Mouse (Mus musculus): Measurements from ENCODE around the gene Chka. TPM values are rescaled to one million over a fixed set of nuclear protein-coding genes. Genes with fewer than 3 reads are reported as not detected.

Gene Chka
- polyA plus RNA-seq, 1 experiment, result 35.5 TPM

DNA sequence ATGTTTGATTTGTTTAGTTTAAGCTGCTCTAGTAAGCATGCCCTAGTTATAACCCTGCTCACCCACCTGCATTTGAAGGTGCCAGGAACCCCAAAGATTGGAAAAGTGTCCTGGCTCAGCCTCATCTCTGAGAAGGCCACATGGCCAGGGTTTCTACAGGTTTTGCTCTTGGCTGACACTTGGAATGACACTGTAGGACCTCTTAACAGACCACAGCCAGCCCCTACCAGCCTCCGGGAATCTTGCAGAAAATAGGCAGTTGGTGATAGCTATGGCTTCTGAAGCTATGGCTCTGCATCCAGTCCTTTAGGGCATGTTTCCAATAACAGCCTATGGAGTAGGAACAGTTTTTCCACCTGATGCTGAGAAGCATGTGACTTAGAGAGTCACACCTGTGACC, 6.7 kb upstream of the Chka start:
- Histone ChIP-seq H3K4me3 (no peak overlapping the region), H3K36me3 (ENCODE audit: control insufficient read depth, insufficient read depth) (no peaks in the 10 kb centered on the region), H3K27me3 (ENCODE audit: control insufficient read depth, insufficient read depth, insufficient read length) (no peaks in the 10 kb centered on the region), H3K4me2 (ENCODE audit: low read depth) (no peak overlapping the region), H3ac (ENCODE audit: control insufficient read depth, insufficient read length) (no peak overlapping the region), H3K79me2 (ENCODE audit: control insufficient read depth, insufficient read depth) (no peaks in the 10 kb centered on the region)
- TF ChIP-seq USF1 (IDR thresholded peaks at IDR 0.05; ENCODE audit: low read depth) (no peak), TCF3 (IDR thresholded peaks at IDR 0.05; ENCODE audit: insufficient read length, low read depth) (no peak), REST (IDR thresholded peaks at IDR 0.05; ENCODE audit: insufficient read depth, insufficient read length) (no peak), CEBPB (IDR thresholded peaks at IDR 0.05; ENCODE audit: insufficient read depth, poor library complexity, severe bottlenecking) (no peak), E2F4 (IDR thresholded peaks at IDR 0.05; ENCODE audit: insufficient read depth) (no peak), POLR2AphosphoS2 (IDR thresholded peaks at IDR 0.05; ENCODE audit: insufficient read length, low read depth) (no peak), TCF12 (IDR thresholded peaks at IDR 0.05; ENCODE audit: insufficient read depth, poor library complexity, severe bottlenecking) (no peak), SRF (IDR thresholded peaks at IDR 0.05; ENCODE audit: control insufficient read depth, insufficient read length, low read depth) (no peak), MAX (IDR thresholded peaks at IDR 0.05; ENCODE audit: low read depth) (no peak), POLR2A (IDR thresholded peaks at IDR 0.05; ENCODE audit: insufficient read length, low read depth) (no peak), MYOG (IDR thresholded peaks at IDR 0.05; ENCODE audit: control insufficient read depth in 1 of 3, insufficient read depth in 1 of 3, insufficient read length in 2 of 3, low read depth in 2 of 3) (no peak), MYOD1 (IDR thresholded peaks at IDR 0.05; ENCODE audit: control insufficient read depth in 1 of 3, insufficient read length in 2 of 3, low read depth in 2 of 3) (no peak)

DNA sequence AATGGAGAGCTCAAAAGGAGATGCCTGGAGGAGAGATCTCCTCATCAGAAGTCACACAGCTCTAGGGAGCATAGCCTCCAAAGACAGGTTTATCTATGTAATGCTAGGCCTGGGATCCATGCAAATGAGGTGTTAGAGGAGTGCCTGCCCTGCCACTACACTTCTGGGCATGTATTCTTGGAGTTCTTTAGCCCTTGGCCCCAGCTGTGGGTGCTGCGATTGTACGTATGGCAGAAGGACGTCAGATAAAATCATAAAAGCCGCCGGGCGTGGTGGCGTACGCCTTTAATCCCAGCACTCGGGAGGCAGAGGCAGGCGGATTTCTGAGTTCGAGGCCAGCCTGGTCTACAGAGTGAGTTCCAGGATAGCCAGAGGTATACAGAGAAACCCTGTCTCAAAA, 6.2 kb upstream of the Chka start:
- no peak overlapping the region for H3K4me3 ChIP-seq
- H3K27me3 ChIP-seq (ENCODE audit: control insufficient read depth, insufficient read depth, insufficient read length), result no peaks in the 10 kb centered on the region
- no peaks in the 10 kb centered on the region for H3K79me2 ChIP-seq (ENCODE audit: control insufficient read depth, insufficient read depth)
- no peaks in the 10 kb centered on the region for H3K36me3 ChIP-seq (ENCODE audit: control insufficient read depth, insufficient read depth)
- H3K4me2 ChIP-seq (ENCODE audit: low read depth), result no peak overlapping the region
- TF ChIP-seq MAX (IDR thresholded peaks at IDR 0.05; ENCODE audit: low read depth) (no peak), E2F4 (IDR thresholded peaks at IDR 0.05; ENCODE audit: insufficient read depth) (no peak), TCF3 (IDR thresholded peaks at IDR 0.05; ENCODE audit: insufficient read length, low read depth) (no peak), MYOG (IDR thresholded peaks at IDR 0.05; ENCODE audit: control insufficient read depth in 1 of 3, insufficient read depth in 1 of 3, insufficient read length in 2 of 3, low read depth in 2 of 3) (no peak), MYOD1 (IDR thresholded peaks at IDR 0.05; ENCODE audit: control insufficient read depth in 1 of 3, insufficient read length in 2 of 3, low read depth in 2 of 3) (no peak), POLR2AphosphoS2 (IDR thresholded peaks at IDR 0.05; ENCODE audit: insufficient read length, low read depth) (no peak), TCF12 (IDR thresholded peaks at IDR 0.05; ENCODE audit: insufficient read depth, poor library complexity, severe bottlenecking) (no peak), REST (IDR thresholded peaks at IDR 0.05; ENCODE audit: insufficient read depth, insufficient read length) (no peak), SRF (IDR thresholded peaks at IDR 0.05; ENCODE audit: control insufficient read depth, insufficient read length, low read depth) (no peak), USF1 (IDR thresholded peaks at IDR 0.05; ENCODE audit: low read depth) (no peak), POLR2A (IDR thresholded peaks at IDR 0.05; ENCODE audit: insufficient read length, low read depth) (no peak), CEBPB (IDR thresholded peaks at IDR 0.05; ENCODE audit: insufficient read depth, poor library complexity, severe bottlenecking) (no peak)
- no peak overlapping the region for H3ac ChIP-seq (ENCODE audit: control insufficient read depth, insufficient read length)

DNA sequence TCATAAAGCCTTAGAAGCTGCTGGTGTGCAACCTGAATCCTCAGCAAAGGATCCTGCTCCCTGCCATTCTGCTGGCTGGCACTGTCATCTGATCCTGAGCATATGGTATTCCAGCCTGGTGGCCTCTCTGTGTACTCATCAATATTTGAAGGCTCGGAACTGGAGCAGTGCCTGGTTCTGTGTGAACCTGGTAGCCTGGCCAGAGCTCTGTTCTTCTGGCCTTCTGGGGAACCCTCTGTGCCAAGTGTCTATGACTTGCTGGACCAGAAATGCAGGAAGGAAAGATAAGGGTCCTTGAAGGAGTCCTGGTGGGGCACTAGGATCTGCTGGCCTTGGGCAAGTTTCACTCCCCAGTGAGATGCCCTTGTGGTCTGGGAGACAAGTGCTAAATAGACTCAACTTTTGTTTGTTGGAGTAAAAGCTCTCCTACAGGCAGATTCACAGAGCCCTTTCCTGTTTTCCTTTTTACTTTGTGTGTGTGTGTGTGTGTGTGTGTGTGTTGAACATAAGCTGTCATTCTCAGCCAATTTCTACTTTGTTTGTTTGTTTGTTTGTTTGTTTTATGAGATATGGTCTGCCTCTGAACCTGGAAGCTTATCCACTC, 5.7 kb upstream of the Chka start:
- no peak overlapping the region for H3K4me3 ChIP-seq
- no peaks in the 10 kb centered on the region for H3K36me3 ChIP-seq (ENCODE audit: control insufficient read depth, insufficient read depth)
- no peaks in the 10 kb centered on the region for H3K79me2 ChIP-seq (ENCODE audit: control insufficient read depth, insufficient read depth)
- H3K4me2 ChIP-seq (ENCODE audit: low read depth), result no peak overlapping the region
- TF ChIP-seq CEBPB (IDR thresholded peaks at IDR 0.05; ENCODE audit: insufficient read depth, poor library complexity, severe bottlenecking) (no peak), SRF (IDR thresholded peaks at IDR 0.05; ENCODE audit: control insufficient read depth, insufficient read length, low read depth) (no peak), POLR2A (IDR thresholded peaks at IDR 0.05; ENCODE audit: insufficient read length, low read depth) (no peak), TCF3 (IDR thresholded peaks at IDR 0.05; ENCODE audit: insufficient read length, low read depth) (no peak), USF1 (IDR thresholded peaks at IDR 0.05; ENCODE audit: low read depth) (no peak), TCF12 (IDR thresholded peaks at IDR 0.05; ENCODE audit: insufficient read depth, poor library complexity, severe bottlenecking) (no peak), E2F4 (IDR thresholded peaks at IDR 0.05; ENCODE audit: insufficient read depth) (no peak), MAX (IDR thresholded peaks at IDR 0.05; ENCODE audit: low read depth) (no peak), POLR2AphosphoS2 (IDR thresholded peaks at IDR 0.05; ENCODE audit: insufficient read length, low read depth) (no peak), MYOD1 (IDR thresholded peaks at IDR 0.05; ENCODE audit: control insufficient read depth in 1 of 3, insufficient read length in 2 of 3, low read depth in 2 of 3) (no peak), REST (IDR thresholded peaks at IDR 0.05; ENCODE audit: insufficient read depth, insufficient read length) (no peak), MYOG (IDR thresholded peaks at IDR 0.05; ENCODE audit: control insufficient read depth in 1 of 3, insufficient read depth in 1 of 3, insufficient read length in 2 of 3, low read depth in 2 of 3) (no peak)
- no peak overlapping the region for H3ac ChIP-seq (ENCODE audit: control insufficient read depth, insufficient read length)
- no peaks in the 10 kb centered on the region for H3K27me3 ChIP-seq (ENCODE audit: control insufficient read depth, insufficient read depth, insufficient read length)

DNA sequence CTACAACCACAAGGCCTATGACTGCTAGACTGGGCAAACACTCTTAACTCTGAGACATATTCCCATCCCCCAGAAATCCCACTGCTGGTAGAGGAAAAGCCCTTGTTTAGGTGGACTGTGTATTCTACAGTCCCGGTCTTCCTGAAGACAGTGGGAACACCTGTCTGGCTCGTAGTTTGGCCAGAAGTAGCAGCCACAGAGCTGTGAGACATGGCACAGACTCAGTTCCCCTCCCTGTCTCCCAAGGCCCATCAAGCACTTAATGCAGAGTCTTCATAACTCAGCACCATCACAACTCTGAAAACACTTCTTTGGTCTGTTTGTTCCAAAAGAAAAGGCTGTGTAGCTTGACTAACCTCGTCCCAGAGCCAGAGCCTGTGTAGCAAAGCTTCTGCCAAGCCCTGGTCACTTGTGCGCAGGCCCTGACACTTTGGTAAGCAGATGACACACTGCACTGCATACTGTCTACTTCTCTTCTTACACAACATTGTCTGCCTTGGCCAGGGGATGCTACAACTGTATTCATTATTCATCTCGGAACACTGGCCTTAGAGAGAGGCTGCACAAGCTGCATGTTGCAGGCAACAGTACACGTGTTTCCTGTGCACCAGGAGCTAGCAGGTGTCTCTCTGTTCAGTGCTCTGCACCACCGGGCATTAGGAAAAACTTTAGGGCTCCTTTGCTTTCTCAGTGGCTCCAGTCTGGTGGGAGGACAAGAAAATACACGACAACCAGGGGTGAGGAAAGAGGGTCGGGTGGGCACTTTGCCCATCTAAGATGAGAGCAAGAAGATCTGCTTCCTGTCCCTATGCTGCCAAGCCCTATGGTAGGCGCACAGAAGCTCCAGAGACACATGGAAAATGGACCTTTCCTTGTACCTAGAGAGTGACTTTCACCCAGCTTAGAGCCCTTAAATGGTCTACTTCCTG, 4.6 kb upstream of the Chka start:
- Histone ChIP-seq H3K27me3 (ENCODE audit: control insufficient read depth, insufficient read depth, insufficient read length) (no peaks in the 10 kb centered on the region), H3ac (ENCODE audit: control insufficient read depth, insufficient read length) (no peak overlapping the region), H3K79me2 (ENCODE audit: control insufficient read depth, insufficient read depth) (no peaks in the 10 kb centered on the region), H3K4me2 (ENCODE audit: low read depth) (no peak overlapping the region), H3K36me3 (ENCODE audit: control insufficient read depth, insufficient read depth) (no peaks in the 10 kb centered on the region), H3K4me3 (no peak overlapping the region)
- TF ChIP-seq MYOG (IDR thresholded peaks at IDR 0.05; ENCODE audit: control insufficient read depth in 1 of 3, insufficient read depth in 1 of 3, insufficient read length in 2 of 3, low read depth in 2 of 3) (no peak), POLR2AphosphoS2 (IDR thresholded peaks at IDR 0.05; ENCODE audit: insufficient read length, low read depth) (no peak), REST (IDR thresholded peaks at IDR 0.05; ENCODE audit: insufficient read depth, insufficient read length) (no peak), TCF12 (IDR thresholded peaks at IDR 0.05; ENCODE audit: insufficient read depth, poor library complexity, severe bottlenecking) (no peak), CEBPB (IDR thresholded peaks at IDR 0.05; ENCODE audit: insufficient read depth, poor library complexity, severe bottlenecking) (no peak), POLR2A (IDR thresholded peaks at IDR 0.05; ENCODE audit: insufficient read length, low read depth) (no peak), TCF3 (IDR thresholded peaks at IDR 0.05; ENCODE audit: insufficient read length, low read depth) (no peak), MYOD1 (IDR thresholded peaks at IDR 0.05; ENCODE audit: control insufficient read depth in 1 of 3, insufficient read length in 2 of 3, low read depth in 2 of 3) (no peak), SRF (IDR thresholded peaks at IDR 0.05; ENCODE audit: control insufficient read depth, insufficient read length, low read depth) (no peak), USF1 (IDR thresholded peaks at IDR 0.05; ENCODE audit: low read depth) (no peak), MAX (IDR thresholded peaks at IDR 0.05; ENCODE audit: low read depth) (no peak), E2F4 (IDR thresholded peaks at IDR 0.05; ENCODE audit: insufficient read depth) (no peak)
